21 mouse cellular contexts compared by ENCODE assay signal in genomic region chr10:30752485-30752884, GRCm38 (mm10). TPM values are rescaled to one million over a fixed set of nuclear protein-coding genes. Genes with fewer than 3 reads are reported as not detected.
A peak's percentile ranks its signal among the peaks of the same experiment; 100 is the strongest.
DNase-seq lines count a peak whose midpoint lies in the region; ATAC-seq and TF ChIP-seq lines count a peak whose summit lies in the region.
"Had no signal": no experiment of that assay in that cellular context is flagged by ENCODE, and none has a peak within 500 bp of the region (broad histone marks: within the 10 kb centered on the region; RNA-seq: fewer than 3 reads in every experiment).

No protein-coding gene starts in this region.

- no peaks in the 10 kb centered on the region for H3K27me3 ChIP-seq in liver, embryonic 12.5 days (replicated peaks)
- H3K27me3 ChIP-seq in liver, embryonic 11.5 days (replicated peaks; ENCODE audit: control insufficient read depth, insufficient read depth, low read length) = no peaks in the 10 kb centered on the region
- no peaks in the 10 kb centered on the region for H3K27me3 ChIP-seq in liver, postnatal 0 days (ENCODE audit: insufficient read depth, low read length)
- H3K27me3 ChIP-seq: CH12.LX; embryonic facial prominence, embryonic 13.5 days; heart, embryonic 13.5 days; Patski had no signal

- no peak for DNase-seq in liver, embryonic 11.5 days (ENCODE audit: low spot score)
- DNase-seq in adipocyte (ENCODE audit: low spot score) = peak; percentile 74
- DNase-seq in gonadal fat pad, adult 2 months (ENCODE audit: low read depth) = peak; percentile 96
- DNase-seq in liver, postnatal 0 days = no peak
- DNase-seq in spleen, adult 18-20 months = no peak
- no peak for DNase-seq in left cerebral cortex, postnatal 36 days (ENCODE audit: low spot score in 2 of 2)
- DNase-seq: adrenal gland, adult 2 months; adrenal gland, postnatal 25 days; cerebellum, adult 18-20 months; cerebellum, adult 9-11 months; cerebellum, postnatal 36 days; gastrocnemius, adult 2 months; gastrocnemius, postnatal 25 days; heart, postnatal 36 days had no signal

- no peaks in the 10 kb centered on the region for H3K9me3 ChIP-seq in liver, embryonic 12.5 days (replicated peaks)
- H3K9me3 ChIP-seq in liver, embryonic 11.5 days (ENCODE audit: control insufficient read depth, low read length) = no peaks in the 10 kb centered on the region
- no peaks in the 10 kb centered on the region for H3K9me3 ChIP-seq in liver, postnatal 0 days (ENCODE audit: low read length)
- H3K9me3 ChIP-seq: embryonic facial prominence, embryonic 13.5 days; heart, embryonic 13.5 days had no signal

- no peak overlapping the region for H3K4me3 ChIP-seq in liver, embryonic 12.5 days
- H3K4me3 ChIP-seq in liver, embryonic 11.5 days (ENCODE audit: low read depth, low read length) = no peak overlapping the region
- no peak overlapping the region for H3K4me3 ChIP-seq in liver, postnatal 0 days (ENCODE audit: low read depth, low read length)
- H3K4me3 ChIP-seq: embryonic facial prominence, embryonic 13.5 days; gastrocnemius, adult 2 months; heart, embryonic 13.5 days had no signal

- H3K9ac ChIP-seq in liver, embryonic 12.5 days = no peak overlapping the region
- no peak overlapping the region for H3K9ac ChIP-seq in liver, embryonic 11.5 days (ENCODE audit: low read depth, low read length)
- no peak overlapping the region for H3K9ac ChIP-seq in liver, postnatal 0 days (replicated peaks)
- H3K9ac ChIP-seq: embryonic facial prominence, embryonic 13.5 days; heart, embryonic 13.5 days had no signal

- 76% methylated on average over 3 of the region's 3 CpGs for WGBS in liver, embryonic 12.5 days (ENCODE audit: insufficient replicate concordance)
- 68% methylated on average over 3 of the region's 3 CpGs for WGBS in liver, embryonic 11.5 days
- 61% methylated on average over 3 of the region's 3 CpGs for WGBS in liver, postnatal 0 days (ENCODE audit: insufficient replicate concordance)

- no peak for TF ChIP-seq EP300 in liver, postnatal 0 days (IDR thresholded peaks at IDR 0.05; ENCODE audit: low read depth)

- H3K4me2 ChIP-seq in liver, embryonic 12.5 days = no peak overlapping the region
- no peak overlapping the region for H3K4me2 ChIP-seq in liver, embryonic 11.5 days
- no peak overlapping the region for H3K4me2 ChIP-seq in liver, postnatal 0 days (ENCODE audit: low read depth, low read length)
- H3K4me2 ChIP-seq: embryonic facial prominence, embryonic 13.5 days; heart, embryonic 13.5 days had no signal

- no peak for ATAC-seq in liver, embryonic 12.5 days
- ATAC-seq in liver, embryonic 11.5 days (replicated peaks; ENCODE audit: low FRiP score) = no peak
- ATAC-seq in liver, postnatal 0 days = peak; percentile 38; the same call in 1 of the 2 replicates
- ATAC-seq: activated CD4-positive, CD25-positive, alpha-beta regulatory T cell, adult 4 months; forebrain, embryonic 14.5 days; Patski had no signal

- no peak for TF ChIP-seq CTCF in liver, postnatal 0 days (IDR thresholded peaks at IDR 0.05; ENCODE audit: low read depth)

- H3K27ac ChIP-seq in liver, embryonic 12.5 days = peak overlapping the region; percentile 97
- no peak overlapping the region for H3K27ac ChIP-seq in liver, embryonic 11.5 days (ENCODE audit: low read depth, low read length)
- H3K27ac ChIP-seq in liver, postnatal 0 days (ENCODE audit: low read depth) = peak overlapping the region; percentile 48; the same call in 1 of the 2 replicates
- H3K27ac ChIP-seq: embryonic facial prominence, embryonic 13.5 days; gastrocnemius, adult 2 months; heart, embryonic 13.5 days had no signal

- H3K4me1 ChIP-seq in liver, embryonic 12.5 days = peaks cover 86% of the 10 kb centered on the region
- H3K4me1 ChIP-seq in liver, embryonic 11.5 days (replicated peaks; ENCODE audit: control insufficient read depth, insufficient read depth, low read length) = peaks cover 26% of the 10 kb centered on the region
- H3K4me1 ChIP-seq in liver, postnatal 0 days (ENCODE audit: insufficient read depth) = peaks cover 32% of the 10 kb centered on the region
- H3K4me1 ChIP-seq: embryonic facial prominence, embryonic 13.5 days had no signal

- intact Hi-C loops in left cerebral cortex, postnatal 36 days (cut with DNase I) = no loop called here

- peaks cover 21% of the 10 kb centered on the region for H3K36me3 ChIP-seq in liver, embryonic 12.5 days
- no peaks in the 10 kb centered on the region for H3K36me3 ChIP-seq in liver, embryonic 11.5 days (ENCODE audit: control insufficient read depth, insufficient read depth, low read length)
- H3K36me3 ChIP-seq in liver, postnatal 0 days (replicated peaks; ENCODE audit: insufficient read depth, low read length) = no peaks in the 10 kb centered on the region

RNA-seq across cellular contexts. Expression of gene Ncoa7, which starts 50.6 kb away (rescaled TPM):
- 12.9 and 14.2 TPM in 2 replicates for polyA plus RNA-seq in liver, embryonic 12.5 days (2016; fragmentation: Nextera tagmentation; extraction: Ambion mirVana)
- polyA plus RNA-seq in liver, embryonic 11.5 days (2014; fragmentation: Nextera tagmentation; extraction: Ambion mirVana) = 11.2 and 12.1 TPM in 2 replicates
- 3.8 and 4.6 TPM in 2 replicates for polyA plus RNA-seq in gonadal fat pad, adult 2 months (2012; rRNA removed)
- 6.4 TPM in 2 replicates for polyA plus RNA-seq in liver, postnatal 0 days (2015; fragmentation: Nextera tagmentation; extraction: Ambion mirVana)
- total RNA-seq in left cerebral cortex, postnatal 36 days (2021) = 100 to 1,000 TPM; 105 to 109 TPM

Comparison
In these comparisons a context has a peak if more than half of its experiments do, and no peak if none do; other contexts are left out.
1. DNase-seq: peak in adipocyte (single experiment) and gonadal fat pad, adult 2 months (single experiment); none in liver, embryonic 11.5 days (single experiment), liver, postnatal 0 days (single experiment), spleen, adult 18-20 months (0 of 2) and left cerebral cortex, postnatal 36 days (0 of 2).